10 mouse cellular contexts compared by ENCODE assay signal in the genomic region with DNA sequence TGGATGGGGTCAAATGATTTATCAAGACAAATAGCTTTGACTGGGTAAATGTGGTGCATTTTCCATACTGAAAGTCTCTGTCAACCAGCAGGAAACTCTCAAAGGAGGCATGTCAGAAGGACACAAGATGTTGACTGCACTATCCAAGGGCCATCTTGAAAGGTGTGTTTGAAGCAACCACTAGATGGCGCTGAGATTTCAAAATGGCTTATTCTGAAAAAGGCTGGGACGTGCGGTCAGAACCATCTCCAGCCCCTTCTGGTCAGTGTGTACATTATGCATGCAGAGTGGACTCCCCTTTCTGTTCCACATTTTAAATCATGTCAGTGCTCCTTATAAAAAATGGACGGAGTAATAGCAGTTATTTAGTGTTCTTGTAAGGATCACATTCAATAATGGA.
DNase-seq lines count a peak whose midpoint lies in the region; ATAC-seq and TF ChIP-seq lines count a peak whose summit lies in the region.
"Had no signal": no experiment of that assay in that cellular context is flagged by ENCODE, and none has a peak within 500 bp of the region (broad histone marks: within the 10 kb centered on the region; RNA-seq: fewer than 3 reads in every experiment).

No protein-coding gene starts in this region.

- DNase-seq in gastrocnemius, postnatal 14 days: peak; percentile 3
- DNase-seq in gastrocnemius, postnatal 36 days: no peak
- peak; percentile 76 for DNase-seq in ES-CJ7 (ENCODE audit: low read depth, low spot score)
- DNase-seq in hindlimb bud, embryonic 11.5 days (ENCODE audit: extremely low spot score, low read depth, low spot score): peak; percentile 37
- peak; percentile 11 to 26 for DNase-seq in left cerebral cortex, postnatal 36 days (ENCODE audit: low spot score in 2 of 2)
- DNase-seq in spleen, postnatal 14 days (ENCODE audit: low spot score in 2 of 2): no peak

- peak; percentile 63 for TF ChIP-seq CTCF in cortical plate, adult 2 months (IDR thresholded peaks at IDR 0.05; ENCODE audit: extremely low read depth, insufficient read depth, low read length)

- no peak overlapping the region for H3K4me2 ChIP-seq in neural tube, embryonic 12.5 days (replicated peaks)
- H3K4me2 ChIP-seq: heart, embryonic 13.5 days had no signal

- 6% methylated on average over 4 of the region's 4 CpGs for WGBS in neural tube, embryonic 12.5 days

- TF ChIP-seq POLR2A in cortical plate, adult 2 months (IDR thresholded peaks at IDR 0.05; ENCODE audit: extremely low read depth, insufficient read depth, low read length): no peak

- peak; percentile 78; the same call in 1 of the 2 replicates for ATAC-seq in neural tube, embryonic 12.5 days (ENCODE audit: low FRiP score, low read depth)

- H3K9me3 ChIP-seq in neural tube, embryonic 12.5 days: no peaks in the 10 kb centered on the region
- H3K9me3 ChIP-seq: heart, embryonic 13.5 days had no signal

- H3K27me3 ChIP-seq in neural tube, embryonic 12.5 days (replicated peaks): no peaks in the 10 kb centered on the region
- H3K27me3 ChIP-seq: heart, embryonic 13.5 days had no signal

- intact Hi-C loops in gastrocnemius, postnatal 14 days (cut with DNase I; ENCODE audit: low total_unique reads): no loop called here
- intact Hi-C loops in gastrocnemius, postnatal 36 days (cut with DNase I): no loop called here
- intact Hi-C loops in left cerebral cortex, postnatal 36 days (cut with DNase I): loop anchor here (10.0 kb wide), 2 partner anchors 365 to 1425 kb away; no protein-coding TSS in a partner anchor

- H3K4me3 ChIP-seq in cortical plate, adult 2 months (ENCODE audit: insufficient read depth, low read length): no peak overlapping the region
- H3K4me3 ChIP-seq in neural tube, embryonic 12.5 days: no peak overlapping the region
- H3K4me3 ChIP-seq: heart, embryonic 13.5 days; myocyte had no signal

- no peaks in the 10 kb centered on the region for H3K36me3 ChIP-seq in neural tube, embryonic 12.5 days
- H3K36me3 ChIP-seq: heart, embryonic 13.5 days had no signal

- H3K9ac ChIP-seq in neural tube, embryonic 12.5 days: no peak overlapping the region
- H3K9ac ChIP-seq: heart, embryonic 13.5 days had no signal

- H3K27ac ChIP-seq in cortical plate, adult 2 months (ENCODE audit: insufficient read depth, low read length): no peak overlapping the region
- no peak overlapping the region for H3K27ac ChIP-seq in neural tube, embryonic 12.5 days
- H3K27ac ChIP-seq: heart, embryonic 13.5 days had no signal

- no peaks in the 10 kb centered on the region for H3K4me1 ChIP-seq in cortical plate, adult 2 months (ENCODE audit: control insufficient read depth, insufficient read depth, low read length)
- H3K4me1 ChIP-seq in neural tube, embryonic 12.5 days: no peaks in the 10 kb centered on the region
- H3K4me1 ChIP-seq: heart, embryonic 13.5 days had no signal

Comparison
In these comparisons a context has a peak if more than half of its experiments do, and no peak if none do; other contexts are left out.
1. DNase-seq: peak in gastrocnemius, postnatal 14 days (single experiment), ES-CJ7 (single experiment), hindlimb bud, embryonic 11.5 days (single experiment) and left cerebral cortex, postnatal 36 days (2 of 2); none in gastrocnemius, postnatal 36 days (0 of 2) and spleen, postnatal 14 days (0 of 2).